Mouse (Mus musculus) intestine, embryonic 16.5 days (tissue): Measurements from ENCODE around the gene Gm45233. TPM values are rescaled to one million over a fixed set of nuclear protein-coding genes. Genes with fewer than 3 reads are reported as not detected.
A peak's percentile ranks its signal among the peaks of the same experiment; 100 is the strongest.

ENCODE experiments used
- ATAC-seq: fragments of 200-750 bp; cut with Nextera tagmentation; 2 replicates; pipeline ENCODE4 v1.8.0; 2017; ENCODE audit warnings: moderate TSS enrichment, moderate library complexity
- H3K27ac ChIP-seq: fragments of 300-500 bp; sonication (generic); 2 replicates; pipeline ENCODE4 v1.5.1; 2014; ENCODE audit warnings: mild to moderate bottlenecking, low read length
- H3K27me3 ChIP-seq: fragments of 300-500 bp; sonication (generic); replicated peaks from 2 replicates; pipeline ENCODE4 v1.6.1; 2014; ENCODE audit warnings: low read length, control low read depth, mixed read lengths; ENCODE audit not compliant: control insufficient read depth, insufficient read depth
- H3K36me3 ChIP-seq: fragments of 300-500 bp; sonication (generic); 2 replicates; pipeline ENCODE4 v1.6.1; 2014; ENCODE audit warnings: low read length, control low read depth; ENCODE audit not compliant: control insufficient read depth, insufficient read depth
- H3K4me1 ChIP-seq: fragments of 300-500 bp; sonication (generic); 2 replicates; pipeline ENCODE4 v1.6.1; 2014; ENCODE audit warnings: low read length, control low read depth, mixed read lengths; ENCODE audit not compliant: control insufficient read depth, insufficient read depth
- H3K4me2 ChIP-seq: fragments of 300-500 bp; sonication (generic); 2 replicates; pipeline ENCODE4 v1.6.1; 2014; ENCODE audit warnings: low read depth, low read length, control low read depth
- H3K4me3 ChIP-seq: fragments of 300-500 bp; sonication (generic); 2 replicates; pipeline ENCODE4 v1.5.1; 2014; ENCODE audit warnings: mild to moderate bottlenecking, low read length
- H3K9ac ChIP-seq: fragments of 300-500 bp; sonication (generic); 2 replicates; pipeline ENCODE4 v1.6.1; 2014; ENCODE audit warnings: low read depth, low read length
- H3K9me3 ChIP-seq: fragments of 300-500 bp; sonication (generic); 2 replicates; pipeline ENCODE4 v1.6.1; 2016; ENCODE audit warnings: low read length, control low read depth; ENCODE audit not compliant: control insufficient read depth
- WGBS: fragments of 180-500 bp; shearing (Covaris S2); extraction: QIAGEN DNeasy Blood & Tissue Kit; methylation state at CpG from one replicate; pipeline ENCODE4 v1.1.7; 2014; 5-methylcytosine and 5-hydroxymethylcytosine counted together
- polyA plus RNA-seq: library from polyadenylated mRNA; unstranded; fragments of >200 nt; fragmentation: Nextera tagmentation; extraction: Ambion mirVana; gene quantifications from 2 replicates; pipeline ENCODE4 v1.2.1, GENCODE M21; 2015

Gene Gm45233
- polyA plus RNA-seq, 1 experiment from 2014 or later, result 0.20 TPM

GRCm38 (mm10) chr7:43462851-43463250, 18.9 kb downstream of the Gm45233 start, which contains the start of gene Vsig10l:
Gene Vsig10l, plus strand, starts transcription at chr7:43463151.
- Histone ChIP-seq H3K36me3 (0 out of 2 replicates have a peak, but pooled peaks cover 3% of the 10 kb centered on the region), H3K27me3 (no peaks in the 10 kb centered on the region), H3K27ac (no peak within 1 kb of the TSS), H3K4me3 (no peak within 1 kb of the TSS), H3K9me3 (no peaks in the 10 kb centered on the region), H3K9ac (no peak within 1 kb of the TSS), H3K4me2 (no peak within 1 kb of the TSS), H3K4me1 (no peaks in the 10 kb centered on the region; the same call in 1 of the 2 replicates)
- 55% methylated on average over 4 of the region's 4 CpGs for WGBS
- ATAC-seq, result no peak

GRCm38 (mm10) chr7:43463976-43464375, 20.0 kb downstream of the Gm45233 start:
- WGBS, result 76% methylated on average over 7 of the region's 7 CpGs
- no peak overlapping the region for H3K4me2 ChIP-seq

GRCm38 (mm10) chr7:43464864-43465343, 21.0 kb downstream of the Gm45233 start:
- Histone ChIP-seq H3K9ac (peak overlapping the region; percentile 69), H3K4me2 (peak overlapping the region; percentile 99), H3K36me3 (no peaks in the 10 kb centered on the region), H3K4me1 (no peaks in the 10 kb centered on the region; the same call in 1 of the 2 replicates), H3K27ac (peak overlapping the region; percentile 19; the same call in 1 of the 2 replicates), H3K27me3 (no peaks in the 10 kb centered on the region), H3K4me3 (peak overlapping the region; percentile 59), H3K9me3 (no peaks in the 10 kb centered on the region)
- no peak for ATAC-seq
- WGBS, result 9% methylated on average over 35 of the region's 35 CpGs

More at GRCm38 (mm10) chr7:43463976-43464375, 20.0 kb downstream of the Gm45233 start:
- H3K27me3 ChIP-seq, result no peaks in the 10 kb centered on the region
- H3K36me3 ChIP-seq, result no peaks in the 10 kb centered on the region
- H3K4me1 ChIP-seq, result no peaks in the 10 kb centered on the region; the same call in 1 of the 2 replicates
- no peak overlapping the region for H3K4me3 ChIP-seq
- no peaks in the 10 kb centered on the region for H3K9me3 ChIP-seq
- H3K27ac ChIP-seq, result no peak overlapping the region
- H3K9ac ChIP-seq, result no peak overlapping the region
- ATAC-seq, result no peak

- Histone ChIP-seq H3K36me3 (no peaks in the 10 kb centered on the region), H3K27me3 (no peaks in the 10 kb centered on the region), H3K27ac (peak overlapping the region; percentile 35; the same call in 1 of the 2 replicates), H3K4me1 (no peaks in the 10 kb centered on the region), H3K4me2 (peak overlapping the region; percentile 99), H3K9ac (peak overlapping the region; percentile 69), H3K4me3 (peak overlapping the region; percentile 59), H3K9me3 (no peaks in the 10 kb centered on the region)
- WGBS, result 2% methylated on average over 33 of the region's 33 CpGs
- ATAC-seq, result peak; percentile 92
These were observed 21.6 kb downstream of the Gm45233 start for GRCm38 (mm10) chr7:43465344-43466098.

GRCm38 (mm10) chr7:43466099-43466694, 22.3 kb downstream of the Gm45233 start:
- 1% methylated on average over 33 of the region's 33 CpGs for WGBS
- no peaks in the 10 kb centered on the region for H3K36me3 ChIP-seq
- H3K4me2 ChIP-seq, result peak overlapping the region; percentile 99
- peak overlapping the region; percentile 59 for H3K4me3 ChIP-seq
- peak; percentile 76 for ATAC-seq
- H3K27me3 ChIP-seq, result no peaks in the 10 kb centered on the region
- peak overlapping the region; percentile 35; the same call in 1 of the 2 replicates for H3K27ac ChIP-seq
- no peaks in the 10 kb centered on the region for H3K9me3 ChIP-seq
- H3K4me1 ChIP-seq, result no peaks in the 10 kb centered on the region
- peak overlapping the region; percentile 69 for H3K9ac ChIP-seq

GRCm38 (mm10) chr7:43470373-43470772, 26.4 kb downstream of the Gm45233 start:
- no peak overlapping the region for H3K4me3 ChIP-seq
- H3K4me2 ChIP-seq, result no peak overlapping the region
- no peak overlapping the region for H3K27ac ChIP-seq
- H3K27me3 ChIP-seq, result peaks cover 2% of the 10 kb centered on the region
- ATAC-seq, result no peak
- no peak overlapping the region for H3K9ac ChIP-seq
- WGBS, result 49% methylated on average over 8 of the region's 8 CpGs
- H3K4me1 ChIP-seq, result no peaks in the 10 kb centered on the region
- no peaks in the 10 kb centered on the region for H3K9me3 ChIP-seq
- H3K36me3 ChIP-seq, result no peaks in the 10 kb centered on the region

GRCm38 (mm10) chr7:43475706-43476105, 31.8 kb downstream of the Gm45233 start:
- WGBS, result 9% methylated on average over 23 of the region's 23 CpGs

GRCm38 (mm10) chr7:43476376-43476775, 32.4 kb downstream of the Gm45233 start:
- H3K9me3 ChIP-seq, result no peaks in the 10 kb centered on the region
- no peak overlapping the region for H3K4me2 ChIP-seq
- no peaks in the 10 kb centered on the region for H3K36me3 ChIP-seq
- ATAC-seq, result no peak
- H3K9ac ChIP-seq, result peak overlapping the region; percentile 24; the same call in 1 of the 2 replicates
- no peak overlapping the region for H3K27ac ChIP-seq
- no peaks in the 10 kb centered on the region for H3K4me1 ChIP-seq
- no peak overlapping the region for H3K4me3 ChIP-seq
- 6% methylated on average over 13 of the region's 13 CpGs for WGBS
- peaks cover 32% of the 10 kb centered on the region for H3K27me3 ChIP-seq

More at GRCm38 (mm10) chr7:43475706-43476105, 31.8 kb downstream of the Gm45233 start:
- Histone ChIP-seq H3K4me3 (no peak overlapping the region), H3K36me3 (no peaks in the 10 kb centered on the region), H3K4me2 (no peak overlapping the region), H3K27me3 (peaks cover 32% of the 10 kb centered on the region), H3K27ac (no peak overlapping the region), H3K4me1 (no peaks in the 10 kb centered on the region), H3K9ac (no peak overlapping the region), H3K9me3 (no peaks in the 10 kb centered on the region)
- ATAC-seq, result peak; percentile 28; the same call in 1 of the 2 replicates

GRCm38 (mm10) chr7:43481191-43481590, 37.3 kb downstream of the Gm45233 start:
- no peak overlapping the region for H3K9ac ChIP-seq
- no peaks in the 10 kb centered on the region for H3K36me3 ChIP-seq
- 61% methylated on average over 3 of the region's 3 CpGs for WGBS
- no peak overlapping the region for H3K4me3 ChIP-seq
- H3K4me2 ChIP-seq, result no peak overlapping the region
- peaks cover 22% of the 10 kb centered on the region for H3K27me3 ChIP-seq
- H3K4me1 ChIP-seq, result no peaks in the 10 kb centered on the region
- H3K9me3 ChIP-seq, result no peaks in the 10 kb centered on the region
- H3K27ac ChIP-seq, result no peak overlapping the region
- no peak for ATAC-seq
